Mouse (Mus musculus): Measurements from ENCODE around the gene Oas1f.
"Not testable (repeated sequence)": the region's sequence is repeated elsewhere in the genome, so short reads cannot be mapped to it uniquely, and the experiment has no call there.

The Oas1f gene

GRCm38 (mm10) chr5:120847067-120847466 lies at the start of gene Oas1f:
TSS of gene Oas1f (plus strand) at chr5:120847367.
- DNase-seq (ENCODE audit: low read depth, low spot score) = no peak

GRCm38 (mm10) chr5:120798147-120798546 lies 49.0 kb upstream of the Oas1f start:
- DNase-seq (ENCODE audit: low read depth, low spot score) = not testable (repeated sequence)

GRCm38 (mm10) chr5:120798943-120799342 lies 48.2 kb upstream of the Oas1f start:
- DNase-seq (ENCODE audit: low read depth, low spot score) = not testable (repeated sequence)

GRCm38 (mm10) chr5:120803596-120803995 lies 43.6 kb upstream of the Oas1f start:
- no peak for DNase-seq (ENCODE audit: low read depth, low spot score)

- peak; percentile 40 for DNase-seq (ENCODE audit: low read depth, low spot score)
Measured at GRCm38 (mm10) chr5:120806458-120806857, 40.7 kb upstream of the Oas1f start.

- no peak for DNase-seq (ENCODE audit: low read depth, low spot score)
Measured at GRCm38 (mm10) chr5:120809171-120809570, 38.0 kb upstream of the Oas1f start.

GRCm38 (mm10) chr5:120811951-120812819 lies 35.0 kb upstream of the Oas1f start, which contains the start of gene Oas1c:
TSS of gene Oas1c (minus strand) at chr5:120812514.
- DNase-seq (ENCODE audit: low read depth, low spot score) = peak; percentile 67

GRCm38 (mm10) chr5:120813023-120813422 lies 34.1 kb upstream of the Oas1f start:
- DNase-seq (ENCODE audit: low read depth, low spot score) = no peak

- no peak for DNase-seq (ENCODE audit: low read depth, low spot score)
Measured at GRCm38 (mm10) chr5:120815949-120816348, 31.2 kb upstream of the Oas1f start.

GRCm38 (mm10) chr5:120818999-120819398 lies 28.2 kb upstream of the Oas1f start:
- no peak for DNase-seq (ENCODE audit: low read depth, low spot score)

GRCm38 (mm10) chr5:120831031-120831430 lies 16.1 kb upstream of the Oas1f start:
- DNase-seq (ENCODE audit: low read depth, low spot score) = no peak

GRCm38 (mm10) chr5:120833335-120834280 lies 13.6 kb upstream of the Oas1f start:
- DNase-seq (ENCODE audit: low read depth, low spot score) = no peak

- peak; percentile 29 for DNase-seq (ENCODE audit: low read depth, low spot score)
Measured at GRCm38 (mm10) chr5:120836731-120837585, 10.2 kb upstream of the Oas1f start.

GRCm38 (mm10) chr5:120844713-120845112 lies 2.5 kb upstream of the Oas1f start:
- no peak for DNase-seq (ENCODE audit: low read depth, low spot score)

GRCm38 (mm10) chr5:120849601-120850136 lies 2.5 kb downstream of the Oas1f start:
- DNase-seq (ENCODE audit: low read depth, low spot score) = peak; percentile 19

- no peak for DNase-seq (ENCODE audit: low read depth, low spot score)
Measured at GRCm38 (mm10) chr5:120859241-120859640, 12.1 kb downstream of the Oas1f start.

- no peak for DNase-seq (ENCODE audit: low read depth, low spot score)
Measured at GRCm38 (mm10) chr5:120861121-120861520, 14.0 kb downstream of the Oas1f start, which contains the start of gene Oas1h. TSS of gene Oas1h (plus strand) at chr5:120861421.

- no peak for DNase-seq (ENCODE audit: low read depth, low spot score)
Measured at GRCm38 (mm10) chr5:120865336-120865860, 18.2 kb downstream of the Oas1f start.

GRCm38 (mm10) chr5:120869436-120870015 lies 22.4 kb downstream of the Oas1f start:
- no peak for DNase-seq (ENCODE audit: low read depth, low spot score)

GRCm38 (mm10) chr5:120870081-120870480 lies 22.9 kb downstream of the Oas1f start:
- no peak for DNase-seq (ENCODE audit: low read depth, low spot score)

Data from embryo, embryonic 11.5 days (tissue).